ENCODE assay signal across 9 mouse cellular contexts in genomic region chr11:78183884-78184514, GRCm38 (mm10). TPM values are rescaled to one million over a fixed set of nuclear protein-coding genes. Genes with fewer than 3 reads are reported as not detected.
DNase-seq lines count a peak whose midpoint lies in the region; ATAC-seq lines count a peak whose summit lies in the region.
"Had no signal": no experiment of that assay in that cellular context is flagged by ENCODE, and none has a peak within 500 bp of the region (broad histone marks: within the 10 kb centered on the region; RNA-seq: fewer than 3 reads in every experiment).

No protein-coding gene starts in this region.

- no peak for DNase-seq in heart, adult 18-20 months
- peak; percentile 51 for DNase-seq in R1 (ENCODE audit: low read depth, low spot score)
- no peak for DNase-seq in midbrain, embryonic 10.5 days (ENCODE audit: low spot score)
- DNase-seq in ovary, postnatal 10 days (ENCODE audit: low spot score) = no peak
- no peak for DNase-seq in gastrocnemius, postnatal 36 days
- DNase-seq in left cerebral cortex, postnatal 25 days (ENCODE audit: low spot score in 2 of 2) = no peak

- H3K9ac ChIP-seq in heart, embryonic 15.5 days = no peak overlapping the region
- H3K9ac ChIP-seq in hindbrain, embryonic 12.5 days = peak overlapping the region; percentile 13

- H3K4me1 ChIP-seq in heart, embryonic 15.5 days (replicated peaks) = peaks cover 38% of the 10 kb centered on the region
- peaks cover 40% of the 10 kb centered on the region for H3K4me1 ChIP-seq in hindbrain, embryonic 12.5 days
- H3K4me1 ChIP-seq in midbrain, embryonic 10.5 days = peaks cover 56% of the 10 kb centered on the region

- intact Hi-C loops in gastrocnemius, postnatal 36 days (cut with DNase I) = no loop called here
- intact Hi-C loops in left cerebral cortex, postnatal 25 days (cut with DNase I) = no loop called here

- H3K9me3 ChIP-seq in heart, embryonic 15.5 days (replicated peaks) = no peaks in the 10 kb centered on the region
- H3K9me3 ChIP-seq in hindbrain, embryonic 12.5 days (replicated peaks) = no peaks in the 10 kb centered on the region
- no peaks in the 10 kb centered on the region for H3K9me3 ChIP-seq in midbrain, embryonic 10.5 days (replicated peaks)

- ATAC-seq in heart, embryonic 15.5 days (replicated peaks; ENCODE audit: insufficient number of reproducible peaks, insufficient read depth, low FRiP score, low read depth) = no peak
- 0 out of 2 replicates have a peak, but pooled peaks have one; percentile 6 for ATAC-seq in hindbrain, embryonic 12.5 days (ENCODE audit: low FRiP score)

- H3K4me2 ChIP-seq in heart, embryonic 15.5 days = peak overlapping the region; percentile 61
- peak overlapping the region; percentile 41 for H3K4me2 ChIP-seq in hindbrain, embryonic 12.5 days (replicated peaks)

- peak overlapping the region; percentile 90 for H3K4me3 ChIP-seq in heart, embryonic 15.5 days
- peak overlapping the region; percentile 76; the same call in 1 of the 2 replicates for H3K4me3 ChIP-seq in hindbrain, embryonic 12.5 days
- H3K4me3 ChIP-seq in midbrain, embryonic 10.5 days = peak overlapping the region; percentile 85

- H3K36me3 ChIP-seq in heart, embryonic 15.5 days = peaks cover 29% of the 10 kb centered on the region
- H3K36me3 ChIP-seq in hindbrain, embryonic 12.5 days = peaks cover 22% of the 10 kb centered on the region
- peaks cover 36% of the 10 kb centered on the region for H3K36me3 ChIP-seq in midbrain, embryonic 10.5 days

- H3K27ac ChIP-seq in heart, embryonic 15.5 days = peak overlapping the region; percentile 92
- no peak overlapping the region for H3K27ac ChIP-seq in hindbrain, embryonic 12.5 days
- peak overlapping the region; percentile 96 for H3K27ac ChIP-seq in midbrain, embryonic 10.5 days (replicated peaks)

- WGBS in heart, embryonic 15.5 days = 49% methylated on average over 10 of the region's 10 CpGs
- 53% methylated on average over 10 of the region's 10 CpGs for WGBS in hindbrain, embryonic 12.5 days
- 58% methylated on average over 10 of the region's 10 CpGs for WGBS in midbrain, embryonic 10.5 days

- H3K27me3 ChIP-seq in heart, embryonic 15.5 days = no peaks in the 10 kb centered on the region
- H3K27me3 ChIP-seq in hindbrain, embryonic 12.5 days = no peaks in the 10 kb centered on the region
- no peaks in the 10 kb centered on the region for H3K27me3 ChIP-seq in midbrain, embryonic 10.5 days (ENCODE audit: low read depth, poor library complexity, severe bottlenecking)

RNA-seq across cellular contexts. Expression of gene Rpl23a, which starts 0.6 kb away (rescaled TPM):
- 717 and 816 TPM in 2 replicates for polyA plus RNA-seq in heart, embryonic 15.5 days (2015; fragmentation: Nextera tagmentation; extraction: Ambion mirVana)
- total RNA-seq in heart, adult 18-20 months (2021) = 100 to 1,000 TPM; 866 to 935 TPM
- 894 and 983 TPM in 2 replicates for polyA plus RNA-seq in hindbrain, embryonic 12.5 days (2016; fragmentation: Nextera tagmentation; extraction: Ambion mirVana)
- polyA plus RNA-seq in midbrain, embryonic 10.5 days (2016; fragmentation: Nextera tagmentation; extraction: Ambion mirVana) = 953 and 1,066 TPM in 2 replicates
- 100 to 1,000 TPM; 644 to 813 TPM for total RNA-seq in gastrocnemius, postnatal 36 days (2021)
- total RNA-seq in left cerebral cortex, postnatal 25 days (2021) = 100 to 1,000 TPM; 616 to 654 TPM

RNA-seq across cellular contexts. Expression of gene Rab34, which starts 4.2 kb away (rescaled TPM):
- polyA plus RNA-seq in heart, embryonic 15.5 days (2015; fragmentation: Nextera tagmentation; extraction: Ambion mirVana) = 54.5 and 72.1 TPM in 2 replicates
- total RNA-seq in heart, adult 18-20 months (2021) = 10 to 100 TPM in 1 of 2 experiments, 1 to 10 TPM in 1; 6.4 to 11.4 TPM
- 75.2 and 81.0 TPM in 2 replicates for polyA plus RNA-seq in hindbrain, embryonic 12.5 days (2016; fragmentation: Nextera tagmentation; extraction: Ambion mirVana)
- polyA plus RNA-seq in midbrain, embryonic 10.5 days (2016; fragmentation: Nextera tagmentation; extraction: Ambion mirVana) = 75.0 and 83.8 TPM in 2 replicates
- 1 to 10 TPM; 4.2 to 4.5 TPM for total RNA-seq in gastrocnemius, postnatal 36 days (2021)
- total RNA-seq in left cerebral cortex, postnatal 25 days (2021) = 10 to 100 TPM; 20.2 to 24.8 TPM

RNA-seq across cellular contexts. Expression of gene Tlcd1, which starts 7.5 kb away (rescaled TPM):
- 13.5 and 14.2 TPM in 2 replicates for polyA plus RNA-seq in heart, embryonic 15.5 days (2015; fragmentation: Nextera tagmentation; extraction: Ambion mirVana)
- 10 to 100 TPM in 1 of 2 experiments, 1 to 10 TPM in 1; 3.2 to 10.6 TPM for total RNA-seq in heart, adult 18-20 months (2021)
- 9.4 and 10.2 TPM in 2 replicates for polyA plus RNA-seq in hindbrain, embryonic 12.5 days (2016; fragmentation: Nextera tagmentation; extraction: Ambion mirVana)
- 8.8 and 11.1 TPM in 2 replicates for polyA plus RNA-seq in midbrain, embryonic 10.5 days (2016; fragmentation: Nextera tagmentation; extraction: Ambion mirVana)
- 1 to 10 TPM in 1 of 2 experiments, under 1 TPM in 1; 0.99 to 1.4 TPM for total RNA-seq in gastrocnemius, postnatal 36 days (2021)
- total RNA-seq in left cerebral cortex, postnatal 25 days (2021) = 10 to 100 TPM; 29.2 to 30.1 TPM

RNA-seq across cellular contexts. Expression of gene Nek8, which starts 7.5 kb away (rescaled TPM):
- polyA plus RNA-seq in heart, embryonic 15.5 days (2015; fragmentation: Nextera tagmentation; extraction: Ambion mirVana) = 12.4 and 17.3 TPM in 2 replicates
- total RNA-seq in heart, adult 18-20 months (2021) = 1 to 10 TPM; 1.7 to 2.6 TPM
- 10.7 and 12.9 TPM in 2 replicates for polyA plus RNA-seq in hindbrain, embryonic 12.5 days (2016; fragmentation: Nextera tagmentation; extraction: Ambion mirVana)
- polyA plus RNA-seq in midbrain, embryonic 10.5 days (2016; fragmentation: Nextera tagmentation; extraction: Ambion mirVana) = 10.7 and 11.1 TPM in 2 replicates
- under 1 TPM; 0.59 to 0.64 TPM for total RNA-seq in gastrocnemius, postnatal 36 days (2021)
- total RNA-seq in left cerebral cortex, postnatal 25 days (2021) = 1 to 10 TPM; 3.1 to 3.2 TPM

RNA-seq across cellular contexts. Expression of gene Proca1, which starts 9.2 kb away (rescaled TPM):
- 2.9 and 3.0 TPM in 2 replicates for polyA plus RNA-seq in heart, embryonic 15.5 days (2015; fragmentation: Nextera tagmentation; extraction: Ambion mirVana)
- 1 to 10 TPM in 1 of 2 experiments, under 1 TPM in 1; 0.89 to 1.6 TPM for total RNA-seq in heart, adult 18-20 months (2021)
- polyA plus RNA-seq in hindbrain, embryonic 12.5 days (2016; fragmentation: Nextera tagmentation; extraction: Ambion mirVana) = 2.8 and 3.0 TPM in 2 replicates
- polyA plus RNA-seq in midbrain, embryonic 10.5 days (2016; fragmentation: Nextera tagmentation; extraction: Ambion mirVana) = 0.96 and 1.6 TPM in 2 replicates
- under 1 TPM in 1 of 2 experiments, not detected in 1; 0.74 TPM for total RNA-seq in gastrocnemius, postnatal 36 days (2021)
- total RNA-seq in left cerebral cortex, postnatal 25 days (2021) = 1 to 10 TPM; 6.2 to 6.4 TPM
- total RNA-seq: megakaryocyte-erythroid progenitor cell, adult 5-6 weeks had no signal
